Mouse (Mus musculus): ENCODE measurements around the gene Cend1.
A peak's percentile ranks its signal among the peaks of the same experiment; 100 is the strongest.

Cend1 gene

DNA sequence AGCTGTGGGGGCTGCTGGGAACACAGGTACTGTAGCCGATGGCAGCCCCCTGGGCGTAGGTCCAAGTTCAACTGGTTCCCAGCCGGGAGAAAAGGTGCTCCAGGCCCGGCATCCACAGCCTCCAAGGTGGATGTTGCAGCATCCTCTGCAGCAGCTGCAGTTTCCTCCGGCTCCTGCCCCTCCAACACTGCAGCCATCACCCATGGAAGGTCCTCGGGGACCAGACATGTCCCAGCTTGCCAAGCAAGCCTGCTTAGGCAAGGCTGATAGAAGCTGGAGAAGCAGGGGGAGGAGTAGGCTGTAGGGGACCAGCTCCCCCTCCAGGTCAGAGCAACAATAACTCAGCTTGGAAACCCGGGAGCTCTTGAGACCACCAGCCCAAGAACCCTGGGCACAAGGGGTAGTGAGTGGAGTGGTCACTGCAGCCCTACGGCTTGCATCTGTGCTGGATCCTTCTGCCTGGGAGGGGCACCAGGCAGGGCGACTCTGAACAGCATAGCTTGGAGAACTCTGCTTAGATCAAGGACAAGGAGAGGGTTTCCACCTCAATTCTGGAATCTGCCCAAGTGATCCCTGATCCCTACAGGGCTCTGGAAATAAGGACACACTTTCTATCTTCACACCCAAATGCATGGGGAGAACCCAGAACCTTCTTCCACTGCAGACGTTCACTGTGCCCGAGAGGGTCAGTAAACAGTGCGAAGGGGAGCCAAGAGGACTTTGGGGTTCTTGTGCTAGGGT is 14.0 kb upstream of the Cend1 start:
- DNase-seq (ENCODE audit: low read depth): peak; percentile 86

DNA sequence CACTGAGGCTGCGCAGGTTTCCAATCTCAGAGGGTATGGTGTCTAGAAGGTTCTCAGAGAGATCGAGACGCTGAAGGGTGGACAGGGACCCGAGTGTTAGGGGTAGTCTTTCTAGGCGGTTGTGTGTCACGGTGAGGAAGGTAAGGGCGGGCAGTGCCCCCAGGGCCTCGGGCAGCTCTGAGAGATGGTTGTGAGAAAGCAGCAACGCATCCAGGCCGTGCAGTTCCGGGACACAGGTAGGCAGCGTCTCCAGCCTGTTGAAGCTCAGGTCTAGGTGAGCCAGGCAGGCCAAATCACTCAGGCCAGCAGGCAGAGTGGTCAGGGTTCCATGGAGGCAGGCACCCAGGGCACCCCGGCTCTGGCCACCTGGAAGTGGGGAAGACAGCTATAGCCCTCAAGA is 12.9 kb upstream of the Cend1 start:
- no peak for DNase-seq (ENCODE audit: low read depth)

GRCm38 (mm10) chr7:141441460-141441859 is 12.2 kb upstream of the Cend1 start:
- DNase-seq (ENCODE audit: low read depth): no peak

DNA sequence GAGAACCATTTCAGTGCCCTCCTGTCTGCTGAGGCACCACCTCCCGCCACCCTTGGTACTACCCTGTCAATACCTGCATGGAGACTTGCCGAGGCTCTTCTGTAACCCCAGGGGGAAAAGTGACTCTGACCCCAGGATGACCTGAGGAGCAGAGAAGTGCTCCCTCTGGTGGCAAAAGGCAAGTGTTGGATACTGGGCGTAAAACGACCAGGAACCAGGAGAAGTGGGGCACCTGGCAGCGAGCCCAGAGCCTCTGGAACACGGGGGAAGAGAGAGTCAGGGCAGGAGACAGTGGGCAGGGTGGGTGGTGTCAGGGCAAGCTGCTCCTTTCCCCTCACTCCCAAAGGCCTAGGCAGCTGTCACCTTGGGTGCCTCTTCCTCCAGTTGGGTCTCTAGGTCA is 11.3 kb upstream of the Cend1 start:
- DNase-seq (ENCODE audit: low read depth): peak; percentile 74

DNA sequence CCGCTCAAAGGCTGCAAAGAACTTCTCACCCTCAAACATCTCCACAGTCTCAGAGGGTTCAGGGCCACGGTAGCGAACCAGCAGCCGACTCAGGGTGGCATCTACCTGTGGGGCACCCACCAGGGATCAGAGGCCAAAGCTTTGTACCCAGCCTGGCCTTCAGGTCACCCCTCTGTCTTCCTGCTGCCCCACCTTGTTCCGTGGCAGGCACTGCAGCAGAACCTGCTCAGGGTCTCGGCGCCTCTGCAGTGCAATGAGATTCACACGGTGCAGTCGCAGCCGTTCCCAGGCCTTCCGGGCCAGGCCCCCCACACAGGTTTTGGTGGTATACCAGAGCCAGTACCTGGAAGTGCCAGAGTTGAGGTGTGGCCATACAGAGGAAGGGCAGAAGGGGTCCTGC is 10.5 kb upstream of the Cend1 start:
- DNase-seq (ENCODE audit: low read depth): no peak

- DNase-seq (ENCODE audit: low read depth): no peak
Observed at GRCm38 (mm10) chr7:141439140-141439679, 9.9 kb upstream of the Cend1 start.

DNA sequence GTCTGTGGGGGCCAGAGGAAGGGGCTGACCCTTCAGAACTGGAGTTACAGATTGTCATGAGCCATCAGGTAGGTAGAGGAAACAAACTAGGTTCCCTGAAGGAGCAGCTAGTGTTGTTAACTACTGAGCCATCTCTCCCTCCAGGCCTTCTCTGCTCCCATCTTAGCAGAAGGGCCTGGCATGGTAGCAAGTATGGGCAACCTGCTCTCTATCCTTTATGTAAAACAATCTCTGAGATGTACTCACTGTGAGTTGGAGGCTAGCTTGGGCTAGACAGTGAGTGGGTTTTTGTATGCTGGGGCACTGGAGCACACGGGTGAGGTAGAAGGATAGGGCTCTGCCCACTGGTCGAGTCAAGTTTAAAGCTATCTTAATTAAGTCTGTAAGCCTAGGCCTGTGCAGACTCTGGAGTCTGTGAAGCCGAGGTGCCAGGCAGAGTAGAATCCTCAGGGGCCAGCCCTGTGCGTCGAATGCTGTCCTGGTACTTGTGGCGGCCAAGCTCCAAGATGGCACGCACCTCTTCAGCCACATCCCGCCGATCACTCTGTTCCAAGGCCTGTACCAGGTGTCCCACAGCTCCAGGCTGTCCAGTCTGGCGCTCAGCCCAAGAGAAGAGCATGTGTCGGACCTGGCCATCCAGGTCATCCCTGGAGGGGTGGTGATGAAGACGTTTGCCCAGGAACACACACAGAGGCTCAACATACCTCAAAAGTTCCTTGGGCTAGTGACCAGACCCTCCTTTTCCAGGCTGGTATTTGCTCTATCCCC is 9.1 kb upstream of the Cend1 start:
- DNase-seq (ENCODE audit: low read depth): no peak

DNA sequence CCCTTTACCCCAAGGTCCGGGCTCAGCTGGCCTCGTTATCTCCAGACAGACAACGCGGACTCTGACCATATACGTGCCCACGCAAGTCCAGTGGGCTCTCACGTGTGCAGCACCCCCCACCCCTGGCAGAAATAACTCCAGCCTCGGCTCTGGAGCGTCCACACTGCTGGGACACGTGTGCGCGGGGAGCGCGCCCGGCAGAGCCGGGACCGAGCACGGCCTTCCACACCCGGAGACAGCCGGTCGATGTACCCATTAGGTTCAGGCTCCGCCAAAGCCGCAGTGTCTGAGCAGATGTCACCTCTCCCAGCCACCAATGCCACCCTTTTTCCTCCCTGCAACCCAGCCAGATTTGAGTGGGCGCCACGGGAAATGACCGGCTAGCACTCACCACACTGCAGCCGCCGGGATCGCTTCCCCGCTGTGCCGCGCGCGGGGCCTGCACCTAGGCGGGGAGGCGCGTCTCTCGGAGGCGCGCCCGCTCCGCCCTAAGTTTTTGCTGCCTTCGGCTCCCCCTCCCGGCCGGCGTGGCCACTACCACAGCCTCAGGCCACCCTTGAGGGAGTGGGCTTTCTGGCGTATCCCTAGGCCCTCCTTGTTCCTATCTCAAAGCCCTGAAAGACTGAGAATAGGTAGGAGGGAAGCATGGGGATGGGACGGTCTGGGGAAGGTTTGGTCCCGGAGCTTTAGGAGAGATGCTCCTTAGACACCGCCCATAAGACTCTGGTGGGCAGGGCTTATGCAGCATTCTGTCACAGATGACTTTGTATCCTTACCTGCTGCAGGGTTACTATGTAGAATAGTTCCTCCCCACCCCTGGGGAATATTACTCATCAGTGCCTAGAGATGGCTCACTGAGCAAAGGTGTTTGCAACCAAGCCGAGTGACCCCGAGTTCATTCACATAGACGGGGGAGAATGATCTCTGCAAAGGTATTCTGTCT is 8.2 kb upstream of the Cend1 start, which contains the start of gene Slc25a22:
TSS of gene Slc25a22 (minus strand) at position 715 of the 943 bp plus-strand sequence.
- DNase-seq (ENCODE audit: low read depth): peak; percentile 77

GRCm38 (mm10) chr7:141436523-141436892 is 7.2 kb upstream of the Cend1 start:
- DNase-seq (ENCODE audit: low read depth): no peak

GRCm38 (mm10) chr7:141435856-141436522 is 6.7 kb upstream of the Cend1 start:
- no peak for DNase-seq (ENCODE audit: low read depth)

DNA sequence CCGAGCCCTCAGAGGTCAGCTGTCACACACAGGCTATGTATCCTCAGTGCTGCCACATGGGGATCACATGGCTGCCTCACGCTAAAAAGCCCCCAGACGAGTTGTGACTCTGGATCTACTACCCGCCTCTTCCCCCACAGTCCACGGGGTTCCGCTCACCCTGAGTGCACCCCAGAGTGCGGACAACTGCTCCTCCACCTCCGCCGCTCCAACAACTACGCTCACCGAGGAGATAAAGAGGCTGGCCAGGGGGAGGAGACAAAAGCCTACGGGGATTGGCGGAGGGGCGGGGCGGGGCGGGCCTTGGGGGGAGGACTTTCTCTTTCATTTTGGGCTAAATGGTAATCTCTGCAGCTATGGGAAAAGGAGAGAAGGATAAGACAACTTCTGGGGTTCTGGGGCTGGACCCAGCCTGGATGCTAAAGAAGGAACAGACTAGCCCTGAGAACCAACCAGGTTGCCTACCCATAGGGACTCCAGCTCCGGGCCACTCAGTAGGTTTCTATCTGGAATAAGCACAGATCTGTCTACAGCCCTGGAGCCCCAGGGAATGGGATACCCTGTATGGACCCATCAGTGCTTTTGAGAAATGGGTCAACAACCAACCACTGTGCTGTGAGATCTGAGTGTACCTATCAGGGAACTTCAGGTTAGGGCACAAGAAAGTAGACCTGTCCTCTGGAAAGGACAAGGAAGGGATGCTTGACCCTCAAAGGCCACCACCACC is 6.0 kb upstream of the Cend1 start:
- peak; percentile 77 for DNase-seq (ENCODE audit: low read depth)

DNA sequence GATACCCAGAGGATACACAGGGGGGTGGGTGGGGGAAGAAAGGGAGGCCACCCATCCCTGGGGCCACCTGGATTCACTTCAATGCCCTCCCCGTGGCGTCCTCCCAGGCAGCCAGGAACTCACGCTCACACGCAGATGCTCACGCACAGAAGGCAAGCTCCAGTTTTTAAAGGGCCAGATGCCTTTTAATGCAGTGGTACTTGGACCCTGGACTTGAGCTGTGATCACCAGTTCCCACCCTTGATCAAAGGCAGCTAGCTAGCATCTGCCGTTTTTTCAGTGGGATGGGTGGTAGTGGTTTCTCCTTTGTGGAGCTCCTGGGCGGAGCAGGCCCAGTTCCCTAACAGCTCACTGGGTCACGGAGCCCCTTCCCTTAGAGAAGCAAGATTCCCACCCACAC is 5.2 kb upstream of the Cend1 start:
- no peak for DNase-seq (ENCODE audit: low read depth)

DNA sequence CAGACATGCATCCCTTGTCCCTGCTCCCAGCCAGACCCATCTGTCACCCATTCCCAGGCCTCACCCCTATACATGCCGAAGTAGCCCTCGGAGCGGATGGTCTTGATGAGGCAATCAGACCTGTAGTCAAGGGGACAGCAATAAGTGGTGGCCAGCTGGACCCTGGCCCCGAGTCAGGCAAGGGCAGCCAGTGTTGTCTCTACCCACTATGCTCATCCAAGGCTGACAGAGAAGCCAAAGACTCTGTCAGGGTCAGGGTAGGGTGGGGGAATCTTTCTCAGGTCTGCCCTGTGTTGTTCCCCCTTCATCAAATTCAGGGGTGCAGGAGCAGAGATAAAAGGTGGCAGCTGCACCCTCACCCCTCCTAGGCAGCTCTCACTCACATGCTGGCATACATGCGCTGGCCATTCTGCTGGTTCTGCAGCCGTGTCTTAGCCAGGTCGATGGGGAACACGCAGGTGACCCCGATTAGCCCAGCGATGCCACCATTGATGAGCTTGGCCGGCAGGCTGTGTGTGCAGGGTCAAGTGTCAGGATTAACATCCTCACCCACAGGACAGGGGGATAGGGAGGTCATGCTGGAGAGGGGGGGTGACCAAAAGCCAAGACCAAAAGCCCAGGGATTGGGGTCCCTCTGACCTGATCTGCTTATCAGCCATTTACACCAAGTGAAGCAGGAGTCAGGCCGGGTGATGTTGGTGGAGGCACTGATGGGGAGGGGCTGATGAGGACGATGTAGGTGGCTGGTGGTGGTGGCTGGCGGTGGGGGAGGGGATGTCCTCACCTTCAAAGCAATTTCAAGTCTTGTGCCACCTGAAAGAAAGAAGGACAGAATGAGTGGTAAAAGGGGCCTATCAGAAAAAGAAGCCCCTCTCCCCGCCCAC is 4.5 kb upstream of the Cend1 start:
- no peak for DNase-seq (ENCODE audit: low read depth)

- no peak for DNase-seq (ENCODE audit: low read depth)
Observed at GRCm38 (mm10) chr7:141432741-141433516, 3.6 kb upstream of the Cend1 start.

- no peak for DNase-seq (ENCODE audit: low read depth)
Observed at GRCm38 (mm10) chr7:141432186-141432611, 2.9 kb upstream of the Cend1 start.

GRCm38 (mm10) chr7:141431434-141432185 is 2.3 kb upstream of the Cend1 start:
- DNase-seq (ENCODE audit: low read depth): no peak

DNA sequence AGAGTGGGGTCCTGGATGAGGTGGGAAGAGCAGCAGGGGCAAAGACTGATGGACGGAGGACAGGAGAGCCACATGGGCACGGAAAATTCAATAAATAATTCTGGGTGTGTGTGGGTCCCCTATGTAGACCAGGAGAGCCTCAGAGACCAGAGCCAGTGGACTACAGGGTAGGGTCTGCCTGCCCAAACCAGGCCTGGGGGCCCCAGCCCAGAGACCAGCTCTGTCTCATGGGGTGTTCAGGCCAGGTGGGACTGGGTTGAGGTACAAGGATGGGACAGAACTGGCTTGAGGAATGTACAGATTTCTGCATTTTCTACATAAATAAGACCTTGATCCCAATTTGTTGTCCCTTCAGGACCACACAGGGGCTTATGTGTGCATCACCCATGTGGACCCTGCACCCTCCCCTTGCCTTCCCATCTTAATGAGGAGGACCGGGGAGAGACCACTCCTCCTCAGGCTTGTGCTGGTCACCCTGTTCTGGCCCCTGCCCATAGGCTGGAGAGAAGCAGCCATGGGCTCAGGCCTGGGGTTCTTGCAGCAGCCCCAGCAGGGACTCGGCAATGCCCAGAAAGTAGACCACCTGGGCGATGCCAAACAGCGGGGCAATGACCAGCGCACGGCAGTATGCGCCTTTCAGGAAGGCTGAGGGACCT is 1.4 kb upstream of the Cend1 start:
- no peak for DNase-seq (ENCODE audit: low read depth)
